Mouse (Mus musculus): ENCODE measurements around the gene Rims4. TPM values are rescaled to one million over a fixed set of nuclear protein-coding genes. Genes with fewer than 3 reads are reported as not detected.

The Rims4 gene
- polyA plus RNA-seq (2015; fragmentation: Illumina TruSeq; extraction: RNeasy Lipid Tissue Mini Kit (QIAGEN cat#74804); ENCODE audit: insufficient read depth, low read depth, low replicate concordance) = 1.1 TPM

GRCm38 (mm10) chr2:163918317-163919258, at the start of gene Rims4:
Gene Rims4 (minus strand): TSS chr2:163918683.

GRCm38 (mm10) chr2:163853461-163853901, 65.0 kb downstream of the Rims4 start, which contains the start of gene Kcnk15:
Gene Kcnk15 (plus strand): TSS chr2:163853651.

GRCm38 (mm10) chr2:163820607-163821006, 97.9 kb downstream of the Rims4 start, which contains the start of gene Ccn5:
Gene Ccn5 (plus strand): TSS chr2:163820861.

Other genes with a start within 250 kb of the Rims4 start
- gene Ada, start 168.4 kb downstream of the Rims4 start, polyA plus RNA-seq (2015; fragmentation: Illumina TruSeq; extraction: RNeasy Lipid Tissue Mini Kit (QIAGEN cat#74804); ENCODE audit: insufficient read depth, low read depth, low replicate concordance) = 2.1 TPM
- gene Ccn5, start 97.8 kb downstream of the Rims4 start, polyA plus RNA-seq (2015; fragmentation: Illumina TruSeq; extraction: RNeasy Lipid Tissue Mini Kit (QIAGEN cat#74804); ENCODE audit: insufficient read depth, low read depth, low replicate concordance) = 3.0 TPM
- gene Kcnk15, start 65.0 kb downstream of the Rims4 start, polyA plus RNA-seq (2015; fragmentation: Illumina TruSeq; extraction: RNeasy Lipid Tissue Mini Kit (QIAGEN cat#74804); ENCODE audit: insufficient read depth, low read depth, low replicate concordance) = not detected
- gene Ywhab, start 76.3 kb upstream of the Rims4 start, polyA plus RNA-seq (2015; fragmentation: Illumina TruSeq; extraction: RNeasy Lipid Tissue Mini Kit (QIAGEN cat#74804); ENCODE audit: insufficient read depth, low read depth, low replicate concordance) = 27.7 TPM
- gene Pabpc1l, start 106.8 kb upstream of the Rims4 start, polyA plus RNA-seq (2015; fragmentation: Illumina TruSeq; extraction: RNeasy Lipid Tissue Mini Kit (QIAGEN cat#74804); ENCODE audit: insufficient read depth, low read depth, low replicate concordance) = 1.3 TPM
- gene Stk4, start 151.6 kb upstream of the Rims4 start, polyA plus RNA-seq (2015; fragmentation: Illumina TruSeq; extraction: RNeasy Lipid Tissue Mini Kit (QIAGEN cat#74804); ENCODE audit: insufficient read depth, low read depth, low replicate concordance) = 4.8 TPM
- gene Tomm34, start 152.5 kb upstream of the Rims4 start, polyA plus RNA-seq (2015; fragmentation: Illumina TruSeq; extraction: RNeasy Lipid Tissue Mini Kit (QIAGEN cat#74804); ENCODE audit: insufficient read depth, low read depth, low replicate concordance) = 11.5 TPM